Mouse (Mus musculus): ENCODE results near the gene Pafah2.

- TF ChIP-seq CTCF (conservative IDR thresholded peaks at IDR 0.05; ENCODE audit: low read length) (no peak), POU5F1 (IDR thresholded peaks at IDR 0.05; ENCODE audit: borderline replicate concordance, low read length) (no peak)
Observed at GRCm38 (mm10) chr4:134355841-134356452, 40.2 kb upstream of the Pafah2 start.

Measured in E14TG2a.4 (cell line).